Mouse (Mus musculus): Measurements from ENCODE around the gene 4930452B06Rik. TPM values are rescaled to one million over a fixed set of nuclear protein-coding genes. Genes with fewer than 3 reads are reported as not detected.

The 4930452B06Rik gene
- total RNA-seq, 2 experiments from 2014 or later: 0.66 to 0.70 TPM

DNA sequence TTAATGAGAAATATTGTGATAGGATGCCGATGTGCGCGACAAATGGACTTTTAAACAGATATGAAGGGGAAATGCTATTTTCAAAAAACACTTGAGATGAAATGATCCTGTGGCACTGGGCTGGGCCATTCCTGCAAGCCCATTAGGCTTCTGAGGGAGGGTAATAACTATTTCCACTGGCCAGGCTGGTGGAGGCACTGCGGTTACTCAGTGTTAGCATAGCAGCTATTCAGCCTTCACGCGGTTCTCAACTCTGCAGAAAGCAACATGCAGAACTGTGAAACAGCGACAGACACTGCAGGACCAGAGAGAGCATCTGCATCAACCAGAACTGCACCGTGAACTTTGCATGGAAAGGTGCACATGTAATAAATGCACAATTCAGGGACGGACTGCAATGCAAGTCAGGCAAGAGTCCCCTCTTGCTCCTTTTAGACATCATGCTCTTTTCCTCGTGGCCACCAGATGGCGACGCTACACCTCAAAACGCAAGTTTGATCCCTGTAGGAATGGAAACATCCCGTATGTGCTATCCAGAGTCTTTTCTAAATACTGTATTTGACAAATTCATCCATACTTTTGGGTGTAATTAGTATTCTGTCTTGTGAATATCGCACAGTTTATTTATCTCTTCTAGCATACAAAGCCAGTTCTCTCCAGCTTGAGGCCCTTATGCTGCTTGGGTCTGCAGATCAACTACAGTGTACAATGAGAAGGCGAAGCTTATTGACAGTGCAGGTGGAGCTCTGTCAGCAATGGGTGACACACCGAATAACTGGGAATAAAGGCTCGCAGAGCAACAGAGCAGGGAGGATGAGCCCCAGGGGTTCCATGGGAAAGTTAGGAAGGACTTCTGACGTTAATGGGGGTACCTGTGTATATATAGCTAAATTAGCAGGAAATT, 205.6 kb downstream of the 4930452B06Rik start:
- DNase-seq (ENCODE audit: low spot score in 2 of 2): peak; percentile 29 to 35

DNA sequence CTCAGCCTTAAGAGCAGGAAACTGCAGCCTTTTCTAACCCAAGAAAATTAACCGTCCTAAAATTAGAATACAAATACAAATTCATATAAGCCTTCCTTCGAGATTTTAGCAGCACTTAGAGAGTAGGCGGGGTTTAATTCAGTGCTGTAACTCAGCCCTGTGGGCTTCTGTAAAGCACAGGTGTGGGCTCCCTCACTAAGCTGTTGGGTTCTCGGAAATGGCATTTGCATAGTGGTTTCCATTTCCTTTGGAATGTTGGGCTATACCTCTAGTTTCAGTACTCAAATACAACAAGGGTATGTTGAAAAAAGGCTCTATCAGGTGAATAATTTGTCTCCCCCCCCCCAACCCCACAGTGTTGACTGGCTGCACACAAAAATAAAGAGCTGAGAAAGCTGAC, 206.3 kb downstream of the 4930452B06Rik start:
- no peak for DNase-seq (ENCODE audit: low spot score in 2 of 2)

DNA sequence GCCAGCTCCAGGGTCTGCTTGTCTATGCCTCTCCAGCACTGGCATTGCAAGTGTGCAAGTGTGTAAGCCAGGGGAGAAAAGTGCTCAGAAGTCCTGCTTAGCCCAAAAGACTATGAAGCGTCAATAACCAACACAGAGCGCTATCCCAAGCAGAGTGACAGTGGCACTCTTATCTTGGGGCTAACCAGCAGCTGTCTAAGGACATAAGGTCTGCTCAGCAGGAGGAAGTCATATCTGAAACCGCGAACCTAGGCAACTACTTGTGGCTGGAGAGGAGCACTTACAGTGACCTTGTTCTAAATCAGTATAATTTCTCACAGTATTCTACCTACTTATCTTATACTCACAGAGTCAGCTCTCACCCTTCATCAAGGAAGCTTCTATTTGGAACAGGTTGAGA, 214.9 kb downstream of the 4930452B06Rik start:
- no peak for DNase-seq (ENCODE audit: low spot score in 2 of 2)

DNA sequence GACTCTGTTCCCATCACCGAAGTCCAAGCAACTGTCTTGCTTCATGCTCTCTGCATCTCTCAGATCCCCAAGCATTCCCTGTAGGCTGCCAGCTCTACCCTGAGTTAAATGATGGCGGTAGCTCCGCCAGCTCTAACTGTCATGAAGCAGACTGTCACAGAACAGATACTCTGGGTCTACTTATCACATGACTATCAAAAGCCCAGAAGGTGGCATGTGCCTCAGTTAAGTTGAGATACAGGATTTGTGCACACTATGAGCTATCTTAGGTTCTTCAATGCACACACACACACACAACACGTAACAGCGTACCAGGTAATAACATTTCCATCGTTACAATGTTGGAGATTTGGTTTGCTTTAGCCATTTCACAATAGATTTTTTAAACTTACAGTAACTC, 215.7 kb downstream of the 4930452B06Rik start:
- no peak for DNase-seq (ENCODE audit: low spot score in 2 of 2)

DNA sequence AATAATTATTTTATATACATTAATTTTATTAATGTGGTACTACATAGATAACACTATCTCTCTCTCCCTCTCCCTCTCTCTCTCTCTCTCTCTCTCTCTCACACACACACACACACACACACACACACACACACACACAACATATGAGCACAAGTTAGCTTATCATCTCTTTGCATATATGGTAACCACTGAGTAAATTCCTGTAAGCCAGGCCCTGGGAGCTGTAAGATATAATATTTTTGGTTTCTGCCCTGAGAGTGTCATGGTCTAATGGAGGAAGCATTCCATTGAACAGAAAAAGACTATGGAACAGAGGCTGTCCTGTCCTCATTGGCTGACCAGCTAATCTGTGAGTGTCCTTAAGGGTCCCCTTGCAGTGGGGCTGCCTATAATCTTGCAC, 216.7 kb downstream of the 4930452B06Rik start:
- DNase-seq (ENCODE audit: low spot score in 2 of 2): no peak

DNA sequence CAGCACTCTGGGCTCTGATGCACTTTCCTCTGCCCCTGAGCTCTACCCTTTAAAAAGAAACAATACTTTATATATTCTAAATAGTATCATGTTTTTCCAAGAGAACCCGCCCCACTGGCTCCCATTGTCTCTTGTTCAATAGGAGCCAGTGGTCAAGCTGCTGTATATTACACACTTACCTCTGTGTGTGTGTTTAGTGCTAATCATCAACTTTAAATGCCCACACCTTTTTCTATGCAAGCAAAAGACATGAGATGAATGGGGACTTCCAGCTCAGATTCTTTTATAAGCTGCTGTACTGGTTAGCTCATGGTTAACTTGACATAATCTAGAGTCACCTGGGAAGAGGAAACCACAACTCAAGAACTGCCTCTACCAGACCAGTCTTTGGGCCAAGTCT, 218.7 kb downstream of the 4930452B06Rik start:
- DNase-seq (ENCODE audit: low spot score in 2 of 2): no peak

DNA sequence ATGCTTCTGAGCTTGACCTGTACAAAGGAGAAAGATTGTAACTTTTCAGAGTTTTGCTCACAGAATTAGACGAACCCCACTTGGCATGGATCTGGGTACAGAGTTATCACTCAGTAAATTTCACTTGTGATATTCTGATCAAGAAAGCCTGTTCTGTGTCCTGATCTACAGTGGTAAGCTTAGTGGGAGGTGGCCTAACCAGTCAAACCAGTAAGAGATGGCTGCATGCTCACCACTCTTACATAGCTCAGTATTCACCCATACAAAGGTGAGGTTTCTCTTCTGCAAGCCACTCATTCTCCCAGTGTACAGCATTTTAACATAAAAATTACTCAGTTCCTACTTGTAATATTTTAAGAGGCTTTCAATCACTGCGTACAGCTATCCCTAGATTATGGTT, 221.7 kb downstream of the 4930452B06Rik start:
- no peak for DNase-seq (ENCODE audit: low spot score in 2 of 2)

DNA sequence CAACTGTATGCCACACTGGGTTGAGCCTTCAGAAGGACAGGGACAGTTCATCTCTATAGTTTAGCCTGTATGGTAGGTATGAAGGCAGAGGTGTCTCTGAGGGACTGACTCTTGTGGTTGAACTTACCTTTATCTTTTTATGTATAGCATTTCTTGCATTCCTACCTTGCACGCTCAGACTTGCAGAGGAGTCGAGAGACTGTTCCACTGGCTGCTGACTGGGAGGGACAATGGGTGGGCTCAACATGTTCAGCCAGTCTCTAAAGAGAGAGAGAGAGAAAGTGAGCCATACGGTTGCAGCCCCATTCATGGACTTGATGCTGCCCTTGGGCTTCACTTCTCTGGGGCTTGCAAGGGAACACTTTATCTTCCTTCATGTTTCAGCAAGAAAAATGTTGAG, 223.3 kb downstream of the 4930452B06Rik start:
- no peak for DNase-seq (ENCODE audit: low spot score in 2 of 2)

DNA sequence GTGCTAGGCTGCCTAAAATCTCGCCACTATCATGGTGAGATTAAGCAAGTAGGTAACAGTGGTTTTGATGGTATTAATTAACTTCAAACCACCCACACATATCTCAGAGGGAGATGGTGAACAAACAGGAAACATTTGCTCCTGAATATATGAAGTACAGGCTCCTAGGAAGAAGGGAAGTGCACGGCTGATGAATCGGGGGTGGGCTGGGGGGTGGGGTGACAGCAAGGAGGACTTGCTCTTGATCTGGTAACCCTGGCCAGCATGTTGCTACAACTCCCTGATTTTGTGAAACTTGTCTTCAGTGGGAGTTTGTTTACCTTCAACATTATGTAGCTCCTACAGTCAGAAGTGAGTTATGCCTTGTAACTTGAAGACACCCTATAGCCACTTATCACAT, 224.4 kb downstream of the 4930452B06Rik start:
- DNase-seq (ENCODE audit: low spot score in 2 of 2): no peak

DNA sequence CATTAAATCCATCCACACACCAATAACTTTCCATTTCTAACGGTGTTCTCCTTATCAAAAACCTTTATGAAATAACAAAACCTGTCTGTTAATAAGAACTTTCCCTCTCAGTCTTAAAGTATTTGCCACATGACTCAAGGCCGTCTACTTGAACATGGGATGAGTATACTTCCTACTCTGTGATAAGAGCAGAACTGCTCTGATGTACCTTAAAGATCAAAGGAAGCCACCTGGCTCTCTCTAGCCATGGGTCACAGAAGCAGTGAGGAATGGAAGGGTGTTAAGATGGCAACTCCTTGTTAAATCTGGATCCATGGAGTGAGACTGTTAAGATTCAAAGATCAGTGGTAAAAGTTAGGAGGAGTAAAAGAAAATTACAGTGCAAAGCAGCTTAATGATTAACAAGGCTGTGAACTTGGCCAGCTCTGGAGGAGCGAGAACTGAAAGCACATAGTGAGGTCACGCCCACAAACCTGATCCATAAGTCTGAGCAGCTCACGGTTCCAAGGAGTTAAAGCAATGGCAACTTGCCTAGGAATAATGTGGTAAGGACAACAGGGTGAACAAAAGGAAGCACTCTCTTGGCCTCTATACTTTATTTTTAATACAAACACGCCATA, 235.3 kb downstream of the 4930452B06Rik start:
- no peak for DNase-seq (ENCODE audit: low spot score in 2 of 2)

DNA sequence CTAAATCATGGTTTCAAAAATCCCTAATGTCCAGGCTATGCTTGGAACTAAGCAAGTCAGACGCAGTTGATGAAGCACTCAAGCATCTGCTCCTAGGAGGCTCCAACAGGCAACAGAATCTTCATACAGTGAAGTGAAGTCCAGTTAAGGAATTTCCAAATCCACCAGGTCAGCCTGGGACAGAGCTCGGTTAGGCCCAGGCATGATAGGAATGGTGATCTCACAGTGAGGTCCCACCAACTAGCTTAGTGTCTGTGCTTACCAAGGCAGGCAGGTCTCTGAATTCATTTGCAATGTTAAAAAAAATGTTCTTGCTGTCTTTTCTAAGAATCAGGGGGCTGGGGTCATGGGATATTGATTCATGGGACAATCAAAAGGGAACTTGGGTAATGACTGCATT, 236.3 kb downstream of the 4930452B06Rik start:
- no peak for DNase-seq (ENCODE audit: low spot score in 2 of 2)

DNA sequence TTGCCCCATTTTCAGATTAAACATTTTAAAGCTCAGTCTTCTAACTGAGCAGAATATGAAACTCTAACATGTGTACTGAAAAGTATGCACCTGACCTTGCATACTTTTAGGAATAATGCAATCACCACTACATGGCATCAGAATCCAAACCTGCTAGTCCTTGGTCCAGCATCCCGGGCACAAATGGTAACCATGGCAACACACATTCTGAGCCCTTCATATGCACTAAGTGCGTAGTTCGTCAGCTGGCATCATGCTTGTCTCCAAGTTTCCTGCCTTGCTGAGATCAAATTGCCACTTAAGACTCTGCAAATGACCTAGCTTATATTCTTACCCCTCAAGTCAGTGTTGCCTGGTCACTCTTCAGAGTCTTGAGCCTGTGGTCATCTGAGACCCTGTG, 243.2 kb downstream of the 4930452B06Rik start:
- DNase-seq (ENCODE audit: low spot score in 2 of 2): no peak

DNA sequence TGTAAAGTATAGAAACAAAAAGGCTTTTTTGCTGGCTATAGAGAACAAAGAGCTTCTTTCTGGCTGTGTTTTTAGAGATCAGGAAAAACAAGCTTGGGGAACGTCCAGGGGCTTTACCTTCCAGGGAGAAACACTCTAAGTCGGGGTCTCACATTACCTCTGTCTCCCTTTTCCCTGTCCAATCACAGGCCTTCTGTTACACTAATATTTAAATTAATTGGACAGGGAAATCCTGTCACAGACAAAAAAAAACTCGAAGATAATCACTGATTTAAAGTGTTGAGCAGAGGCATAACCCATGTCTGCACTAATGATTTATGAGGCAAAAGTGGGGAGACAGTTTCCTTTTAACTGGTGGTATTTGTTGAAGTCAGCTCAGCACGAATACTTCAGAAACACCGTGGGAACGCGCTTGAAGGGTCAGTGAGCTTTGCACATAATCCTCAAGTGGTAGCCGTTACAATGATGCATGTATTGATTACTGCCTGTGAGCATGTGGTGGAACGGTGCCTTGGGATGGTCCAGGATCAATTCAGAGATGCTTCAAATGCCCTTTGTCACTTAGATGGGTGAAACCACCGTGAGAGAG, 244.7 kb downstream of the 4930452B06Rik start:
- DNase-seq (ENCODE audit: low spot score in 2 of 2): no peak

DNA sequence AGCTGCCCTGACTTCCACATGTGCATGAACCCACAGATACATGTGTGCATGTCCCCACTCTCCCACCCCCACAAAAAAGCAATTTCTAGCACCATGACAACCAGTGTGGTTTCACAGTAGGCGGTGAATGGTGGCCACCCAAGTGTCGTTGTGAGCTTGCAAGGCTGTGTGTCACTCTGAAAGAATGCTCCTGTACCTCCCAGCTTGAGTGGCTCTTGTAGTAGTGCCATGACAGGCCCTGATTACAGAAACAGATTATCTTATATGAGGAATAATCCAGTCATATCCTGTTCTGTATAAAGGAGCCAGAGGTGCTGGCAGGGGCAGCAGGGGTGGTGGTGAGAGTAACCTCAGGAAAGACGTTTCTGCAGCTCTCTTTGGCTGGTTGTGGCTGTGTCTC, 247.4 kb downstream of the 4930452B06Rik start:
- DNase-seq (ENCODE audit: low spot score in 2 of 2): no peak

DNA sequence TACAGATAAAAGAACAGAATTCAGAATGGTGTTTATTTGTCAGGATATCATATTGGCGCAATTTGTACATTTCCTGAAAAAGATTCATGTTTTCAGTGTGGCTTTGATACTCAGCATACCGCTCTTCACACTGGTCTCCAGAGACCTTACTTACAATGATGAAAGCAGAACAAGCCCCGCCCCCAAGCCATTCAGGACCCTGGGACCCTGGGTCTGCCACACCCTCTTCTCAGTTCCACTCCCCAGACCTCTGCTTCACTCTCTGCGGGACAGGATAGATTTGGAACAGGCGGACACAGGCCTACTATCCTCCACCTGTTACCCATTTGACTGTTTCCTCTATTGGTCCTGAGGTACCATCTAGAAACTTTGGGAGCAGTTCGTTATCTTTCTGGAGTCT, 260.1 kb downstream of the 4930452B06Rik start:
- no peak for DNase-seq (ENCODE audit: low spot score in 2 of 2)

DNA sequence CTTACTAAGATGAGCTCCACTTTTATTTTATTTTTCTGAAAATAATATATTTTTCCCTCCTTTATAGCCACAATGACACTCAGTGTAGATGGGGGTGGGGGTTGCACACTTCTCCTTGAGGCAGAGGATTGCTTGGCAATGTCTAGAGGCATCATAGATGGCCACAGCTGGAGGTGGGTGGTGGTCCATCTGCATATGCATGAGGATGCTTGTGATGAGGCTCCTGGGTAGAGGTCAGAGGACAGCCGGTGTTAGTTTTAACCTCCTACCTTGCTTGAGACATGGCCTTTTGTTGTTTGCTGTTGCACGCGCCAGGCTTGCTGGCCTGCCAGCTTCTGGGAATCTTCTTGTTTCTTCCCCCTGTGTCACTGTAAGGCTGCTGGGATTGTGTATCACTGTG, 262.7 kb downstream of the 4930452B06Rik start:
- DNase-seq (ENCODE audit: low spot score in 2 of 2): no peak

DNA sequence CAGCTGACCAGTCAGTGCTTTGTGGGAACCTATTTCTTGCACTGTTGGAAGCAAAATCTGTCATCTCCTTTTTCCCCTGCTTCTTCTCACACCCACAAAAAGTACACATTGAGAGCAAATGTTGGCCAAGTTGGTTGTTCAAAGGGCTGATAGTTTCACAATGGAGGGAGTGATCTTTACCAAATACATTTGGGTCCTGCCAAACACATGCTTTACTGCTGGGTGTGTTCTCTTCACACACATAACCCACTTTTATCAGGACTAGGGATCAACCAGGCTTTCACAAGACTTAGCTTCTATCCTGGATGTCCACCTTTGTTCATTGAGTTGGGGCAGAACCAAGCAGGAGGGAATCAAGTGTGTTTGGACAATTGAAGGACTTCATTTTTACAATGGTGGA, 267.5 kb downstream of the 4930452B06Rik start:
- no peak for DNase-seq (ENCODE audit: low spot score in 2 of 2)

DNA sequence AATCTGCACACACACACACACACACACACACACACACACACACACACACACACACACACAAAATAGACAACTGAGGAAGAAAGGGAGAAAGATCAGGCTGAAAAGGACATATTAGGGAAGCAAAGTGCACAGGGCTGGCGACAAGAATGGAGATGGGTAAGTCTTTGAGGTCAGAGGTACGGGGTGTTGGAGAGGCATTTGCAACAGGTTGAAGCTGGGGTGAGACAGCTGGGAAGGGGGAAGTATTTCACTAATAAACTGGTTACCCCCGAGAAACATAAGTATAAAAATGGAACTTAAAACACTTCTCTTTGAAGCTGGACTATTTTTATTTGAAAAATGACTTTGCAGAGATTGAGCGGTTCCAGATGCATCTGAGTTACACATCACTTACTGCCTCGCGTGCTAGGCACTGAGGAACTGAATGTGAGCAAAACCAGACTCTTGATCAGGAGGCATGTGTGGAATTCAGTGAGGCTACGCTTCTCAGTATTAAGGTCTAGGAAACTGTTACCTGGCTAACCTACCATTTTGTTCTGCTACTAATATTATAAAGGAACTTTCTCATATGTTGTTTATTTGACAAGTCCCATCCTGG, 270.3 kb downstream of the 4930452B06Rik start:
- no peak for DNase-seq (ENCODE audit: low spot score in 2 of 2)

DNA sequence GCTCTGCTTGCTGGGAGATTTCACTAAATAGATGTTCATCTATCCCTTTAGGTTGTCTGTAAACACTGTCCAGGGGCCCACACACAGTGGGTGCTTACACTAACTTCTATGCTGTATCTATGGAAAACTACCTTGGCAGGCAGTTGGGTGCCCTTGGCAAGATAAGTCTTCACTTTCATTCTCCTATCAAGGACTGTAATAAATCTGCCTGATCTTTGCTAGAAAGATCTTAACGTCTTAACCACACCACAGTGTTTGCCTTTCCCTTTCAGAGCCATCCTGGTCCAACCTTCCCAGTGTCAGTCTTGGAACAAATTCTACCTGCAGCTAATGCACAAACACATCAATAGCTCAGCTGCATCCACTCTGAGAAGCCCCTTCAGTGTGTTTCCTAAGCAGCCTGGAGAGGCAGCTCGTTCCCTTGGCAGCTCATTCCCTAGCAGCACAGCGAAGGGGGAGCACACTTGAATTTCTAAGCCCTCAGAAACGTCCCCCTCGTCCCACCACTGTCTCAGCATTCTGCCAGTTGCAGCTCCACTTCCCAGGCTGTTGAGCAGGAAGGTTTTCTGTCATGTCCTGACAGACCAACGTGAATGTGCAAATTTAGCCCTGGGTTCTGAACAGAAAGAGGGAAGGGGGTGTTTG, 273.7 kb downstream of the 4930452B06Rik start:
- DNase-seq (ENCODE audit: low spot score in 2 of 2): no peak
